Mouse (Mus musculus) embryonic facial prominence, embryonic 12.5 days (tissue): ENCODE results near the gene Egln2. TPM values are rescaled to one million over a fixed set of nuclear protein-coding genes. Genes with fewer than 3 reads are reported as not detected.

Experiments used
- ATAC-seq: fragments of 200-750 bp; cut with Nextera tagmentation; 2 replicates; pipeline ENCODE4 v1.8.0; 2017; ENCODE audit not compliant: insufficient number of reproducible peaks, insufficient read depth, low FRiP score, low TSS enrichment
- H3K27ac ChIP-seq: fragments of 300-500 bp; sonication (generic); 2 replicates; pipeline ENCODE4 v1.5.1; 2016; ENCODE audit warnings: mild to moderate bottlenecking
- H3K27me3 ChIP-seq: fragments of 300-500 bp; sonication (generic); 2 replicates; pipeline ENCODE4 v1.6.1; 2016; ENCODE audit warnings: mild to moderate bottlenecking, moderate library complexity
- H3K36me3 ChIP-seq: fragments of 300-500 bp; sonication (generic); 2 replicates; pipeline ENCODE4 v1.6.1; 2016; ENCODE audit warnings: mild to moderate bottlenecking
- H3K4me1 ChIP-seq: fragments of 300-500 bp; sonication (generic); 2 replicates; pipeline ENCODE4 v1.6.1; 2016
- H3K4me2 ChIP-seq: fragments of 300-500 bp; sonication (generic); replicated peaks from 2 replicates; pipeline ENCODE4 v1.6.1; 2016; ENCODE audit warnings: mild to moderate bottlenecking, moderate library complexity
- H3K4me3 ChIP-seq: fragments of 300-500 bp; sonication (generic); 2 replicates; pipeline ENCODE4 v1.5.1; 2016; ENCODE audit warnings: mild to moderate bottlenecking
- H3K9ac ChIP-seq: fragments of 300-500 bp; sonication (generic); 2 replicates; pipeline ENCODE4 v1.6.1; 2016; ENCODE audit warnings: mild to moderate bottlenecking, moderate library complexity
- H3K9me3 ChIP-seq: fragments of 300-500 bp; sonication (generic); 2 replicates; pipeline ENCODE4 v1.6.1; 2016; ENCODE audit warnings: mild to moderate bottlenecking, moderate library complexity
- WGBS: fragments of 180-500 bp; shearing (Covaris S2); methylation state at CpG from one replicate; pipeline ENCODE4 v1.1.7; 2016; 5-methylcytosine and 5-hydroxymethylcytosine counted together
- polyA plus RNA-seq: library from polyadenylated mRNA; unstranded; fragments of >200 nt; fragmentation: Nextera tagmentation; extraction: Ambion mirVana; gene quantifications from 2 replicates; pipeline ENCODE4 v1.2.1, GENCODE M21; 2016

The Egln2 gene
- polyA plus RNA-seq, 1 experiment from 2014 or later: 95.8 TPM

- no peaks in the 10 kb centered on the region for H3K27me3 ChIP-seq
- H3K9me3 ChIP-seq: no peaks in the 10 kb centered on the region
- 0 out of 2 replicates have a peak overlapping the region, but pooled peaks have one; percentile 11 for H3K27ac ChIP-seq
- no peak overlapping the region for H3K4me3 ChIP-seq
- H3K36me3 ChIP-seq: peaks cover 53% of the 10 kb centered on the region
- H3K9ac ChIP-seq: no peak overlapping the region
- 89% methylated on average over 5 of the region's 5 CpGs for WGBS
- peaks cover 28% of the 10 kb centered on the region for H3K4me1 ChIP-seq
- no peak overlapping the region for H3K4me2 ChIP-seq
- ATAC-seq: no peak
Measured at GRCm38 (mm10) chr7:27168371-27168770, 1.8 kb upstream of the Egln2 start.

DNA sequence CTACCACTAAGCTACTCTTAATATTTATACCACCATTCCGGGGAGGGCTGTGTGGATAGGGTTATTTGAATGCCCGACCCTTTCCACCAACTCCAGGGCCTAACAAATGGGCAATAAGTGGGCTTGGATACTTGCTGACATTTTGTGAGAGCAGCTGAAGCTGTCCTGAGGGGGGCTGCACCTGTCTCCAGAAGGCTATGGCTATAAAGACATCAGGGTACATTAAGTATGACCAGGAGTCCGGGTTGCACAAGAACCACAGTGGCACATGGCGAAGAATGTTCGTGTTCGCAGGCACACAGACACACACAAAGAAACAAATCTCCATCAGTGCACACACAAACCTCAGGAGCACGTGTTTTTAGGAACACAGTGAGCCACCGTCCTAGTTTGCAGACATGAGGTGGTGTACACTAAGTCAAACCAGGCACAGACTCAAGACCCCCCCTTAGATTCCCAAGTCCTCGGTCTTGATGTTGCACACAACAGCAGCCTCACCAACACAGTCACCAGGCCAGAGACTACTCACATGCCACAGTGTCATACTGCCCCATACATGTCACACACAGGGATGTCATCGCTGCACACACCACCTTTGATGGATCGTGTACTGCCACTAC, 983 bp upstream of the Egln2 start:
- peak overlapping the region; percentile 96 for H3K27ac ChIP-seq
- peak overlapping the region; percentile 76 for H3K4me2 ChIP-seq
- peak overlapping the region; percentile 77; the same call in 1 of the 2 replicates for H3K9ac ChIP-seq
- H3K4me1 ChIP-seq: peaks cover 35% of the 10 kb centered on the region
- no peaks in the 10 kb centered on the region for H3K27me3 ChIP-seq
- 74% methylated on average over 11 of the region's 11 CpGs for WGBS
- no peak for ATAC-seq
- peaks cover 53% of the 10 kb centered on the region for H3K36me3 ChIP-seq
- peak overlapping the region; percentile 77 for H3K4me3 ChIP-seq
- no peaks in the 10 kb centered on the region for H3K9me3 ChIP-seq

DNA sequence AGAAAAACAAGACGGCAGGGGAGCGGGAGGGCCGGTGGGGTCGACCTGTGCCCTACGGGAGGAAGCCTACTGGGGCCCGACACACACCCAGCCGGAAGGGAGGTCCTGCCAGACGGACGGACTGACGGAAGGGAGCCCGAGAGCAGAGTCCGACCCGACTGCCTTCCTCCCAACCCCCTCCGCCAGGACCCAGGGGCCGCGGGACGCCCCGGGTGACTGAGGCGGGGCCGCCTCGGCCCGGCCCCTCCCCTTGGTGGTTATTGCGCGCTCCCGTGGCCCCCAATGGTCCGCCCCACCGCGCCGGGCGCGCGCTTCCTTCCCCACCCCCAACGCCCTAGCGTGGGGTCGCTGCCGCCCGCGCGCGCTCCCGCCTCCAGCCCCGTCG, 381 bp downstream of the Egln2 start:
- ATAC-seq: peak; percentile 28; the same call in 1 of the 2 replicates

DNA sequence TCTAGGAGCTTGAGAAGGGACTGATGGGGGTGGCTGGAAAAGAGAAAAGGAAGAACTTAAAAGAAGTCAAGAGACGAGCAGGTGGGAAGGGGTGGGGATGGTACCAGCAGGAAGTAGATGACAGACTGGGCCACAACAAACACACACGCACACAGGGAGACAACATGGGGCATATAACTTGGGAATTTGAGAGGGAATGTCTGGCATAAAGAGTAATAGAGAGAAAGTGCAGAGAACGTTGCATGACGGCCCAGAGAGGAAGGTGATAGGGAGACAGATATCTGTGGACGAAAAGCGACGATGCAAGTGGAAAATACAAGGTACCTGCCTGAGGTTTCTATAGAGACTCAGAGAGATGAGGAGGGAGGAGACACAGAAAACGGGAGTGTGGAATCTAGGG, 906 bp downstream of the Egln2 start:
- Histone ChIP-seq H3K9me3 (no peaks in the 10 kb centered on the region), H3K27me3 (no peaks in the 10 kb centered on the region), H3K36me3 (peaks cover 52% of the 10 kb centered on the region), H3K27ac (peak overlapping the region; percentile 96), H3K4me3 (peak overlapping the region; percentile 77), H3K4me2 (peak overlapping the region; percentile 76), H3K9ac (peak overlapping the region; percentile 77), H3K4me1 (peaks cover 54% of the 10 kb centered on the region)
- ATAC-seq: no peak
- 4% methylated on average over 8 of the region's 8 CpGs for WGBS

More for the DNA sequence above, 381 bp downstream of the Egln2 start:
- Histone ChIP-seq H3K27me3 (no peaks in the 10 kb centered on the region), H3K4me1 (peaks cover 49% of the 10 kb centered on the region), H3K36me3 (peaks cover 52% of the 10 kb centered on the region), H3K9ac (peak overlapping the region; percentile 77), H3K9me3 (no peaks in the 10 kb centered on the region), H3K4me2 (peak overlapping the region; percentile 76), H3K4me3 (peak overlapping the region; percentile 77), H3K27ac (peak overlapping the region; percentile 96)
- WGBS: under 1% methylated on average over 34 of the region's 43 CpGs

DNA sequence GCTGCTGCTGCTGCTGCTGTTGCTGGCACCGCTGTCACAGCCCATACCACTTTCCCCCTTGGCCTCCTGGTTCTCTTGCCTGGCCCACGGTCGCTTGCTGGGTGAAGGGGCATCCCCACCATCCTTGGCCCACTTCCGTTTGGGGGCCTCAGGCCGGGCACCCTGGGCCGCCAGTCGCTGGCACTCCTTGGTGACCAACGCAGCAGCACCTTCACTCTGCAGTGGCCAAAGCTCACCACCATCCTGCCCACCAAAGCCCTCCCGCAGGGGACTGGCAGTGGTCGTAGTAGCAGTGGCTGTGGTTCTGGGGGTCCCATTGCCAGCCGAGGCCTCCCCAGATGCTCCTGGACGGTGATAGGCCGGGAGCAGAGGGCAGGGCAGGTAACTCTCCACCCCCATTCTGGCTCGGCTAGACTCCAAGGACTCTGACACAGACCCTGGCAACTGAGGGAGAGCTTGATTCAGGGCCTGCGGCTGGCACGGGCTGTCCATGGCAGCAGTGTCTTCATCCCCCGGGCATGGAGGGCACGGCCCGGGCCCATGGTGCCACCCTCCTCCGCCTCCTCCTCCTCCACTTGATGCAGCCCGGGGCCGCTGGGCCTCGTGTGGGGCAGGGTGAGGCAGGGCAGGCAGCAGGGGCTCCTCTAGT, 1.5 kb downstream of the Egln2 start:
- peaks cover 60% of the 10 kb centered on the region for H3K4me1 ChIP-seq
- 76% methylated on average over 23 of the region's 23 CpGs for WGBS
- peak overlapping the region; percentile 76 for H3K4me2 ChIP-seq
- H3K36me3 ChIP-seq: peaks cover 52% of the 10 kb centered on the region
- peak overlapping the region; percentile 77 for H3K9ac ChIP-seq
- no peaks in the 10 kb centered on the region for H3K9me3 ChIP-seq
- no peaks in the 10 kb centered on the region for H3K27me3 ChIP-seq
- no peak overlapping the region for H3K27ac ChIP-seq
- H3K4me3 ChIP-seq: peak overlapping the region; percentile 77
- ATAC-seq: no peak; the same call in 1 of the 2 replicates

- Histone ChIP-seq H3K4me3 (peak overlapping the region; percentile 77), H3K36me3 (peaks cover 51% of the 10 kb centered on the region), H3K4me2 (peak overlapping the region; percentile 76), H3K9me3 (no peaks in the 10 kb centered on the region), H3K27me3 (no peaks in the 10 kb centered on the region), H3K27ac (no peak overlapping the region), H3K4me1 (peaks cover 63% of the 10 kb centered on the region), H3K9ac (peak overlapping the region; percentile 77)
- WGBS: 85% methylated on average over 33 of the region's 33 CpGs
- ATAC-seq: no peak
Measured at GRCm38 (mm10) chr7:27164112-27164947, 2.3 kb downstream of the Egln2 start.

DNA sequence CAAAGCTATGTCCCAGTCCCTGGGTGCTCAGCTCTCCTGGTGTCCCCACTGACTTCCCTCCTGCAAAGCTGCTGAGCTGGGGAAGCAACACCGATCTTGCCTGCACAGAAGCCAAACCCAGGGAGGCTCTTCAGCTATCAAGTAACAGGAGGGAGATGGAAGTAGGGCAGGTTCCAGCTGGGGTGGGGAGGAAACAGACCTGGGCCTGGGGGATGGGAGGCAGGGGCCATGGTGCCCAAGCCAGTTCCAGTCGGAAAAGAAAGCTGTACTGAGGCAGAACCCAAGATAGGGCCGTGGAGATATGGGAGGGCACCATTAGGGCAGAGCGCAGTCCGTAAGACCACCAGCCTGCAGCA, 3.2 kb downstream of the Egln2 start:
- no peaks in the 10 kb centered on the region for H3K9me3 ChIP-seq
- peak overlapping the region; percentile 76 for H3K4me2 ChIP-seq
- no peaks in the 10 kb centered on the region for H3K27me3 ChIP-seq
- no peak for ATAC-seq
- 0 out of 2 replicates have a peak overlapping the region, but pooled peaks have one; percentile 0 for H3K27ac ChIP-seq
- H3K36me3 ChIP-seq: peaks cover 57% of the 10 kb centered on the region
- WGBS: 79% methylated on average over 5 of the region's 5 CpGs
- peaks cover 63% of the 10 kb centered on the region for H3K4me1 ChIP-seq
- H3K9ac ChIP-seq: peak overlapping the region; percentile 77
- peak overlapping the region; percentile 11; the same call in 1 of the 2 replicates for H3K4me3 ChIP-seq

DNA sequence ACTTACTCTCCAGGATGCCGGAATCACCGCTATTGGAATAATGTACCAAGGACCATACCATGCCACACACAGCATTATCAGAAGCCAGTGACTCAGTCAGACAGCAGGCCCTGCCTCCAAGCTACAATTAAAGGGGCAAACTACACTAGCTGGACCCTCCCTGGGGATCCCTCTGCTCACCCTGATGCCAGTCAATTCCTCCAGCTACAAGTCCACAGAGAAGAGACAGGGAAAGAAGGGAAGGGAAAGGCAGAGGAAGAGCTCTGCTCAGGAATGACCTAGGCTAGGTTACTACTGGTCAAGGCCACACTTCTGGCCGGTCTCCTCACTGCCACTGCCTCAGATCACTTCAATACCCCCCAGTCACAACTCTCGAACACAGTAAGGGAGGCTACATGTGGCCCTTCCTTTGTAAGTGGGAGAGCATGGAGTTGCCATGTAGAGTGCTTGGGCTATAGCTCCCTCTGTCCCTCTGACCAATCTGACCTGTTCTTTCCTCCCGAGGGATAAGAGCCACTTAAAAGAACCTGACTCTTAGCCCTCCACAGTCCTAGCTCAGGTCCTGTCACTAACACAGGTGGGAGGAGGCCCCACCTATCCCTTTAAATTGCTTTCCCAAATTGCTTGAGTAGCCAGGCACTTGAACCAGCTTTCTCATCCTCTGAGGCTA, 3.7 kb downstream of the Egln2 start:
- H3K27me3 ChIP-seq: no peaks in the 10 kb centered on the region
- peak overlapping the region; percentile 76 for H3K4me2 ChIP-seq
- H3K36me3 ChIP-seq: peaks cover 60% of the 10 kb centered on the region
- WGBS: 86% methylated on average over 5 of the region's 5 CpGs
- 0 out of 2 replicates have a peak overlapping the region, but pooled peaks have one; percentile 0 for H3K27ac ChIP-seq
- H3K9ac ChIP-seq: peak overlapping the region; percentile 12; the same call in 1 of the 2 replicates
- no peak for ATAC-seq
- peak overlapping the region; percentile 11; the same call in 1 of the 2 replicates for H3K4me3 ChIP-seq
- H3K4me1 ChIP-seq: peaks cover 63% of the 10 kb centered on the region
- H3K9me3 ChIP-seq: no peaks in the 10 kb centered on the region

DNA sequence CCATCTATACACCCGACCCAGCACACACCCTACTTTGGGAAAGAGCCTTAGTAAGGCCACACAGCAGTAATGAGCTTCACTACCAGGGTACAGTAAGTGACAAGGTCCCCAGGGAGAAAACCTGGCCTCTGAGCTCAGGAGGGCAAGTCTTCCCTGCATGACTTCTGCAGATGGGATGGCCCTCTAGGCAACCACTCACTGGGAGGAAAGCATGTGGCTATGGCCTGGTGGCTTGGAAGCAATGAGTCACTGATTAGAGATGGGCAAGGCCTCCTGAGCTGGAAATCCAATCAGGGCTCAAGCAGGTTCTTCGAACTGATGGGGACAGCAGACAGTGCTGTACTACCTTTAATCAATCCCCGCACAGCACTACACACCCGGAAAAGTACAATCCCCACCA, 4.9 kb downstream of the Egln2 start:
- Histone ChIP-seq H3K27ac (no peak overlapping the region), H3K27me3 (no peaks in the 10 kb centered on the region), H3K4me1 (peaks cover 58% of the 10 kb centered on the region), H3K9me3 (no peaks in the 10 kb centered on the region), H3K4me3 (no peak overlapping the region), H3K4me2 (no peak overlapping the region), H3K36me3 (peaks cover 69% of the 10 kb centered on the region), H3K9ac (no peak overlapping the region)
- WGBS: 86% methylated on average over 4 of the region's 4 CpGs
- ATAC-seq: no peak

- 82% methylated on average over 3 of the region's 3 CpGs for WGBS
- no peak overlapping the region for H3K4me2 ChIP-seq
- ATAC-seq: no peak
- H3K9me3 ChIP-seq: no peaks in the 10 kb centered on the region
- H3K27ac ChIP-seq: no peak overlapping the region
- 0 out of 2 replicates have a peak overlapping the region, but pooled peaks have one; percentile 19 for H3K9ac ChIP-seq
- no peak overlapping the region for H3K4me3 ChIP-seq
- H3K36me3 ChIP-seq: peaks cover 69% of the 10 kb centered on the region
- peaks cover 58% of the 10 kb centered on the region for H3K4me1 ChIP-seq
- no peaks in the 10 kb centered on the region for H3K27me3 ChIP-seq
Measured at GRCm38 (mm10) chr7:27160921-27161320, 5.7 kb downstream of the Egln2 start.

- 0 out of 2 replicates have a peak overlapping the region, but pooled peaks have one; percentile 46 for H3K27ac ChIP-seq
- H3K9me3 ChIP-seq: no peaks in the 10 kb centered on the region
- H3K4me1 ChIP-seq: peaks cover 50% of the 10 kb centered on the region
- H3K4me3 ChIP-seq: no peak overlapping the region
- no peak overlapping the region for H3K9ac ChIP-seq
- 16% methylated on average over 8 of the region's 8 CpGs for WGBS
- ATAC-seq: peak; percentile 75
- no peak overlapping the region for H3K4me2 ChIP-seq
- H3K36me3 ChIP-seq: peaks cover 65% of the 10 kb centered on the region
- no peaks in the 10 kb centered on the region for H3K27me3 ChIP-seq
Measured at GRCm38 (mm10) chr7:27159882-27160281, 6.7 kb downstream of the Egln2 start.
